Mouse (Mus musculus) liver, adult 2 months (tissue): ENCODE results near the gene Gm42957. TPM values are rescaled to one million over a fixed set of nuclear protein-coding genes. Genes with fewer than 3 reads are reported as not detected.
A peak's percentile ranks its signal among the peaks of the same experiment; 100 is the strongest.
"Not testable (repeated sequence)": the region's sequence is repeated elsewhere in the genome, so short reads cannot be mapped to it uniquely, and the experiment has no call there.

Experiments
- DNase-seq: peaks from one replicate; pipeline ENCODE4 v3.0.0-alpha.2; 2011; ENCODE audit warnings: low read depth, low spot score; ENCODE audit errors: extremely low read depth
- H3K27ac ChIP-seq: fragments of 200-500 bp; replicated peaks from 2 replicates; pipeline ENCODE4 v1.5.1; 2012; ENCODE audit warnings: low read depth, mild to moderate bottlenecking, control low read depth, inconsistent platforms, low read length; ENCODE audit not compliant: insufficient read depth
- H3K27me3 ChIP-seq: fragments of 200-500 bp; 2 replicates; pipeline ENCODE4 v1.6.1; 2012; ENCODE audit warnings: mild to moderate bottlenecking, moderate library complexity, low read length, inconsistent platforms; ENCODE audit not compliant: control insufficient read depth, insufficient read depth
- H3K36me3 ChIP-seq: fragments of 200-500 bp; 2 replicates; pipeline ENCODE4 v1.6.1; 2012; ENCODE audit warnings: low read length, inconsistent platforms; ENCODE audit not compliant: control insufficient read depth, insufficient read depth
- H3K4me1 ChIP-seq: fragments of 200-500 bp; 2 replicates; pipeline ENCODE4 v1.6.1; 2011; ENCODE audit warnings: low read length; ENCODE audit not compliant: control insufficient read depth, insufficient read depth
- H3K4me3 ChIP-seq: fragments of 200-500 bp; 2 replicates; pipeline ENCODE4 v1.5.1; 2011; ENCODE audit warnings: low read depth, mild to moderate bottlenecking, control low read depth, low read length, moderate library complexity; ENCODE audit not compliant: insufficient read depth
- H3K79me2 ChIP-seq: fragments of 200-500 bp; 2 replicates; pipeline ENCODE4 v1.6.1; 2012; ENCODE audit warnings: inconsistent platforms, mild to moderate bottlenecking, low read length, moderate library complexity; ENCODE audit not compliant: control insufficient read depth, insufficient read depth
- H3K9ac ChIP-seq: fragments of 200-500 bp; 2 replicates; pipeline ENCODE4 v1.6.1; 2012; ENCODE audit warnings: low read depth, mild to moderate bottlenecking, control low read depth, inconsistent platforms, low read length
- CTCF ChIP-seq: fragments of 200-500 bp; IDR thresholded peaks from 2 replicates; pipeline ENCODE4 v1.5.1; 2011; ENCODE audit warnings: low read depth, low read length, control low read depth
- POLR2A ChIP-seq: fragments of 200-500 bp; IDR thresholded peaks from 2 replicates; pipeline ENCODE4 v1.6.1; 2011; ENCODE audit warnings: low read length, control low read depth; ENCODE audit not compliant: insufficient read depth; ENCODE audit errors: extremely low read depth
- WGBS: fragments of 180-500 bp; shearing (Covaris S2); methylation state at CpG from one replicate; pipeline ENCODE4 v1.1.7; 2018; 5-methylcytosine and 5-hydroxymethylcytosine counted together
- polyA plus RNA-seq: library from polyadenylated mRNA; depleted of rRNA; stranded (reverse); fragments of >200 nt; gene quantifications from 2 replicates; pipeline ENCODE4 v1.2.3, GENCODE M21; 2012
- total RNA-seq: library from RNA; depleted of rRNA; stranded (reverse); fragments of >200 nt; gene quantifications from 2 replicates; pipeline ENCODE4 v1.2.3, GENCODE M21; 2014

Gene Gm42957
- total and polyA plus RNA-seq, 2 experiments = 0.28 TPM; not detected in 1

- Histone ChIP-seq H3K4me1 (peaks cover 16% of the 10 kb centered on the region), H3K9ac (no peak overlapping the region), H3K79me2 (no peaks in the 10 kb centered on the region; the same call in 1 of the 2 replicates), H3K27me3 (no peaks in the 10 kb centered on the region), H3K27ac (peak overlapping the region; percentile 82), H3K4me3 (no peak overlapping the region), H3K36me3 (peaks cover 9% of the 10 kb centered on the region; the same call in 1 of the 2 replicates)
- DNase-seq = peak; percentile 82
- TF ChIP-seq CTCF = no peak
- TF ChIP-seq POLR2A = no peak
- 32% methylated on average over 3 of the region's 3 CpGs for WGBS
Observed at GRCm38 (mm10) chr3:96647365-96647764, 12.1 kb downstream of the Gm42957 start.

GRCm38 (mm10) chr3:96660901-96661300 lies 25.6 kb downstream of the Gm42957 start:
- H3K27ac ChIP-seq = no peak overlapping the region
- H3K4me1 ChIP-seq = peaks cover 2% of the 10 kb centered on the region
- TF ChIP-seq CTCF (no peak), POLR2A (no peak)
- H3K27me3 ChIP-seq = no peaks in the 10 kb centered on the region
- H3K36me3 ChIP-seq = no peaks in the 10 kb centered on the region; the same call in 1 of the 2 replicates
- DNase-seq = no peak
- WGBS = 72% methylated on average over 2 of the region's 2 CpGs
- H3K9ac ChIP-seq = no peak overlapping the region
- H3K79me2 ChIP-seq = no peaks in the 10 kb centered on the region
- H3K4me3 ChIP-seq = no peak overlapping the region

DNA sequence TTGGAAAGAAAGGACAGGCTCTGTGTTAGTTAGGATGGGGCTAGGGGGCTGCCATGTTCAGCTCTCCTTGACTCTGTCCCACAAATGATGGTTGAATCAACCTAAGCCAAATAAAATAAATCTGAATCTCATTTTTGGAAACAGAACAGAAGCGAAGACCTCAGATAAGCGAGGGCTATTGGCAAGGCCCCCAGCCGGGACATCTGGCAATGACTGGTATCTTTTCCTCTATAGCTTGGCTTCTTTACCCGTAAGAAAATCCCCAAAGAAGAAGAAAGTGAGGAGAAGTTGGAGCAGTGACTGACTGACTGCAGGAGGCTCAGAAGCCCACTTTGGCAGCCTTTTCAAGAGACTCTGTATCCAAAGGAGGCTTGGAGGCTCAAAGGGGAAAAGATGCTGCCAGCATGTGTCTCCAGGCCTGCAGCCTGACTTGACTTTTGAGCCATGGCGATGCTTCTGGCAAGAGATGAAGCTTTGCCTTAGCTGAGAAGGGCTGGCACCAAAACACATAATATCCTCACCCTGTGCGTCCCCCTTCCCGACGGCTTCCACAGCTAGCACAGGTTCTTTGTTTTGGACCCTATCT lies 27.6 kb downstream of the Gm42957 start:
- no peaks in the 10 kb centered on the region for H3K36me3 ChIP-seq
- H3K4me3 ChIP-seq = no peak overlapping the region
- H3K27ac ChIP-seq = no peak overlapping the region
- H3K9ac ChIP-seq = no peak overlapping the region
- WGBS = 67% methylated on average over 8 of the region's 8 CpGs
- H3K4me1 ChIP-seq = peaks cover 2% of the 10 kb centered on the region
- no peaks in the 10 kb centered on the region for H3K27me3 ChIP-seq
- no peaks in the 10 kb centered on the region for H3K79me2 ChIP-seq
- TF ChIP-seq CTCF (no peak), POLR2A (no peak)
- DNase-seq = no peak

DNA sequence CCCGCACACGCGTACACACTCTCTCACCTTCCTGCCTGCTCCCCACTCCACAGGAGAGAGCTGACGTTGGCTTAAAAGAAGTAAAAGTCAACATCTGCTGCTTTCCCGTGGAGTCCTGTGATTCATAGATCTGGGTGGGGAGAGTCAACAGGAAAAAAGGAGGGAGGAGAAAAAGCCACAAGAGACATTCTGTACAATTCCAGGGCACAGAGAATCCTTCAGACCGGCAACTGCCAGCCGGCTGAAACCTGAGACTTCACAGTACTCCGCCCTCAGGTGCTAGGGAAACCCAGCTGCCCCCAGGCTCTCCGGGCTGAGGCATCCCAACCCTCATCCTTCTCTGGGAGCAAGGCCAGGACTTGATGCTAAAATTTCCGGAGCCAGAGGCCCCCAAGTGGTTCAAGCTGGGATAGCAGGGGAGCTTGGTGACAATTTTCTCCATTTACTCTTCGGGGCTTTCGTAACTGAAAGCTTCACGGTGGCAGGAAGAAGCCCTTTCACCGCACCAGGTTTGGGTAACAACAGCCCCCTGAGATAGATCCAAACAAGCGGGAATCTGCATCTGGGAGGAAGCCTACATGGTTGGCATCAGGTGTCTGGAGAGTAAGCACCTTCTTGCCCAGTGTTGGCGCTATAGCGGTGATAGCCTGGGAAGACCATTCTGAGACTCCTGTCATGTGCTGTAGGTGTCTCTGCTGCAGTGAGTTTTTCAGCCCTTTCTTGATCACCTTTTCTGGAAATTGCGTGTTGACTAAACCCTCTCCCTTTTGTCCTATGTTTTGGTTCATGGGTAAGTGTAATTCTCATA lies 28.4 kb downstream of the Gm42957 start:
- Histone ChIP-seq H3K36me3 (no peaks in the 10 kb centered on the region), H3K4me3 (no peak overlapping the region), H3K27ac (no peak overlapping the region), H3K4me1 (peaks cover 2% of the 10 kb centered on the region), H3K79me2 (no peaks in the 10 kb centered on the region), H3K9ac (peak overlapping the region; percentile 55; the same call in 1 of the 2 replicates), H3K27me3 (no peaks in the 10 kb centered on the region)
- WGBS = 11% methylated on average over 18 of the region's 18 CpGs
- DNase-seq = peak; percentile 49
- TF ChIP-seq POLR2A = no peak
- TF ChIP-seq CTCF = peak; percentile 73

- 87% methylated on average over 7 of the region's 7 CpGs for WGBS
- not testable (repeated sequence) for H3K9ac ChIP-seq
Observed at GRCm38 (mm10) chr3:96665732-96666363, 30.6 kb downstream of the Gm42957 start.

GRCm38 (mm10) chr3:96666916-96667315 lies 31.6 kb downstream of the Gm42957 start:
- no peak for TF ChIP-seq CTCF
- TF ChIP-seq POLR2A = no peak
- Histone ChIP-seq H3K27ac (no peak overlapping the region), H3K27me3 (no peaks in the 10 kb centered on the region), H3K4me3 (no peak overlapping the region), H3K79me2 (no peaks in the 10 kb centered on the region), H3K36me3 (no peaks in the 10 kb centered on the region), H3K4me1 (peaks cover 2% of the 10 kb centered on the region), H3K9ac (no peak overlapping the region)
- no peak for DNase-seq
- WGBS = 90% methylated on average over 5 of the region's 5 CpGs

More at GRCm38 (mm10) chr3:96665732-96666363, 30.6 kb downstream of the Gm42957 start:
- not testable (repeated sequence) for H3K27me3 ChIP-seq, DNase-seq, H3K79me2 ChIP-seq, H3K27ac ChIP-seq, H3K36me3 ChIP-seq, H3K4me1 ChIP-seq, H3K4me3 ChIP-seq
